Mouse (Mus musculus): ENCODE data around the gene Smad6.

Smad6 gene

DNA sequence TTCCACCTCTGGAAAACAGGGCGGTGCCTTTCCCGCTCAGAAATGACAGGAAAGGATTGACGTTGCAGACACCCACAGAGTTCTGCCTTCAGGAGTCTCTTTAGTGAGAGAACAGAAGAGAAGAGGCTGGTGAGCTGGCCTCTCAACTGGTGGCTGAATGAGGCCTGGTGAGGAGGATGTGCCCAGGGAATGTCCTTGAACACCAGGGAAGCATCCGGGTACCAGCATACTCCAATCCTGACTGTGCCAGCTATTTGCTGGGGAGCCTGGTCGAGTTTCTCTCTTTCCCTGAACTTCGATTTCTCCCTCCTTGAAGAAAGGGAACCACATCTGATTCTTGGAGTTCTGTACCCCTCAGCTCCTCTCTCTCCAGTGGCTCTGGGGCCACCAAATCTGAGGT is 105.4 kb downstream of the Smad6 start:
- 74% methylated on average over 6 of the region's 6 CpGs for WGBS

DNA sequence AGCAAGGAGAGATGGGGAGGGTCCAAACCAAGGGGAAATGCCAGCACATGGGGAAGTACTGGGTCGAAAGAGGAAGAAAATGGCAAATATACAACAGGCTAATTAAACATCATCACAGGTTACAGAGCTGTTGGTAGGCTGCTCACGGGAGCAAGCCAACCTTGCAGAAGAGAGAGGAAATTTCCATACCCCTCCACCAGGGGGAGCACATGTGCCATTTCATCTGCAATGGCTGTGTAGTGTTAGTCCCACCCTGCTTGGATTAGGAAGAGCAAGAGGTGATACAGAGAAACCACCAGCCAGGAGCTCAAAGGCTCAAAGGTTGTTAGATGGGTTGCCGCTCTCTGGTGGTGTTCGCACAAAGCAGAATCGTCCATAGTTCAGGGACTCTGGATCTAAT is 105.9 kb downstream of the Smad6 start:
- 70% methylated on average over 5 of the region's 5 CpGs for WGBS

DNA sequence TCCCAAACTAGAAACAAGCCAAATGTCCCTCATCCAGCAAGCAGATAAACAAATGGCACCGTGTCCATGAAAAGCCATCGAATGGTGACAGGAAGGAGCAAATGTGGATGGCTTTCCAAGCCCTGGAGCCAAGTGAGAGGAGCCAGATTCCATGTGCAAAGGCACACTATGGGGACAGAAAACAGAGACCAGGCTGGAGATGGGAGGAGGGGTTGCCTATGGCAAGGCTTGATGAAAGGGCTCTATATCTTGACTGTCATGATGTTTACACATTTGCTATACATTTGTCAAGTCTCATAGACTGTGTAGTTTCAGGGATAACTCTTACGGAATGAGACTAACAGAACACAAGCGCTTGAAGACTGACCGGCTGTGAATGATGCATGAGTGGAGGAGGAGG is 106.9 kb downstream of the Smad6 start:
- 83% methylated on average over 5 of the region's 5 CpGs for WGBS

DNA sequence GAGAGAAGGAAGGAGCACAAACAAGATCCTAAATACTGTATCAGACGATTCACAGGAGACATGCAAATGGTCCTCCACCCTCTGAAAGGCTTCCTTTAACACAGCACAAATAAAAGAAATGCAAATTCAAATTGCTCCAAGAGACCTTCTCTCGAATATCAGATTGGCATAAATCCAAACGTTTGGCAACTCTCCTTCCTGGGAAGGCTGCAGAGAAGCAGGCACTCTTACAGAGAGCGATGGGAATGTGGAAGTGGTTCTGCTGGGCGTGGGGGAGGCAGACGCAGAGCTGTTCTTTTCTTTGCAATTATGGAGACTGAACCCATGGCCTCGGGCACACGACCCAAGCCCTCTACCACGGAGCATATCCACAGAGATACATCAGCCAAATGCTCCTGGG is 109.8 kb downstream of the Smad6 start:
- 20% methylated on average over 9 of the region's 9 CpGs for WGBS

DNA sequence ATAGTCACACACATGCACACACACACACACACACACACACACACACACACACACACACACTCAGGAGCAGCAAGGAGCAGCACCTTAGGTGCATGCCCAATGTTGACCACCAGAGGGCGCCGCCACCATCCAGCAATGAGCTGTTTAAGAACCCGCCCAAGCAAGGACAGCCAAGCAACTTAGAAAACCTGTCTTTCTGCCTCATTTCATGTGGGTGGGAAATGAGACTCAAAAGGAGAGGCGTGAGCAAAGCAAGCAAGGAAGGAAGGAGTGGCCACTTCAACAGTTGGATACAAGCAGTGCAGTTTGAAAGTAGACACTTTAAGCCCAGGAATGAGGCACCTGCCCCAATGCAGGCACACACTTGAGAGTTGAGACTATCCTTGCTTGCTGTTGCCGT is 112.2 kb downstream of the Smad6 start:
- 14% methylated on average over 5 of the region's 5 CpGs for WGBS

DNA sequence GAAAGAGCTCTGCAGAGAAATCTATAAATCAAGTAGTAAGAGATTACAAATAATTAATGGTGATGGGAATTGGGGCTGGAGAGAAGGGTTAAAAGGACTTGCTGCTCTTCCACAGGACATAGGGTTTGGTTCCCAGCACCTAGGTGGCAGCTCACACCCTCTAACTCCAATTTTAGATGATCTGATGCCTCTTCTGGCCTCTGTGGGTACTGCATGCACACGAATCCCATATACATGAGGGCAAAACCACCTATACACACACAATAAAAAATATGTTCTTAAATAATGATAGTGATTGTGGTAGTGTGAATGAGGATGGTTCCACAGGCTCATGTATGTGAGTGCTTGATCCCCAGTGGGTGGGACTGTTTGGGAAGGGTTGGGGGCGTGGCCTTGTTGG is 117.3 kb downstream of the Smad6 start:
- WGBS: 96% methylated on average over 2 of the region's 2 CpGs
